Mouse (Mus musculus) embryo, embryonic 11.5 days (tissue): ENCODE measurements around the gene Gm6460.
"Not testable (repeated sequence)": the region's sequence is repeated elsewhere in the genome, so short reads cannot be mapped to it uniquely, and the experiment has no call there.

ENCODE experiments used
- DNase-seq: peaks from one replicate; pipeline ENCODE4 v3.0.0-alpha.2; 2012; ENCODE audit warnings: low read depth, low spot score

Gene Gm6460

DNA sequence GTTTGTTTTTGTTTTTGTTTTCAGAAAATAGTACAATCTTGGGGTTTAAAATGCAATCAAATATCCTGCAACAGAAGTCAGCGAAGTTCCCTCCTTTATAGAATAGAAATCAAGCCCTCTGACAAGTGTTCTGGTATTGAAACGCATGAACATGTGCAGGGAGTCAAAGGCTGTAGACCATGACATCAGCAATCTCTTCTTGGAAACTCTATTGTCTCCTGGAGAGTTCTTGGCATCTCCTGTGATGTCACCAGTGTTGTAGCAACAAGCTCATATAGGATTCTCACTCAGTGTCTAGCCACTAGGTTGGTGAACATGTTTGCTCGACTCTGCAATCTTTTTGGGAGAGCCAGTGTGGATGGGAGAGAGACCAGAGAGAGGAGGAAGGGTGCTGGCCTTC is at the start of gene Gm6460:
Gene Gm6460, plus strand, starts transcription at position 301 of the 400 bp plus-strand sequence.
- not testable (repeated sequence) for DNase-seq
